Mouse (Mus musculus): ENCODE results near the gene Fkbp11.

- TF ChIP-seq CTCF (IDR thresholded peaks at IDR 0.05; ENCODE audit: low read depth) (peak; percentile 75), EP300 (optimal IDR thresholded peaks at IDR 0.05) (no peak)
These were observed 9.9 kb upstream of the Fkbp11 start for GRCm38 (mm10) chr15:98737881-98738280.

Measured in stomach, postnatal 0 days (tissue).